Mouse (Mus musculus) cerebellum, adult 18-20 months (tissue): ENCODE data around the gene Gm47969.
A peak's percentile ranks its signal among the peaks of the same experiment; 100 is the strongest.
"Not testable (repeated sequence)": the region's sequence is repeated elsewhere in the genome, so short reads cannot be mapped to it uniquely, and the experiment has no call there.

Experiments used
- DNase-seq, 2 experiments: peaks; one replicate each; pipeline ENCODE4 v3.0.0; 2021

Gm47969 gene

DNA sequence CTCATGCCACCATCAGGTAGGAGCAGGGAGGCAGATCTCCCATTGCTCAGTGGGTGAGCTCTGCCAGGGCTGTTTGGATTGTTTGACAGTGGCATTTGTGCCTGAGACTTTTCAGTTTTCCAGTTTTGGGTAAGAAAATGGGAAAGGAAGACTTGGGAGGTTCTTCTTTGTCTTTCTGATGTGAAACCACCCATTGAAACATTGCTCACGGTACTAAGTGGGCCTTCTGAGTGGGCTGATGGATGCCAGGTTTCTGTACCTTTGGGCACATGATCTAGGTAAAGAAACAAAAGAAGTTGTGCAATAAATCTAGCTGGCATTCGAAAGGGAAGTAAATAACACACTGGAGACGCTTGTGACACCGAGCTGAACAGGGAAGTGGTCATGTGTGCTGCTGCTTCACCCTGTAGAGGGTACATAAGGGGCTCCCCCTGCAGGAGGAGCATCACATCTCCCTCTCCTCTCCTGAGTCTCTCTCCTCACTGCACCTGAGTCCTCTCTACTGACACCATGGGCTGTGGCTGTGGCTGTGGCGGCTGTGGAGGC lies at the start of gene Gm47969:
Gene Gm47969 (plus strand): TSS at position 51 of the 546 bp plus-strand sequence.
- no peak for DNase-seq

DNA sequence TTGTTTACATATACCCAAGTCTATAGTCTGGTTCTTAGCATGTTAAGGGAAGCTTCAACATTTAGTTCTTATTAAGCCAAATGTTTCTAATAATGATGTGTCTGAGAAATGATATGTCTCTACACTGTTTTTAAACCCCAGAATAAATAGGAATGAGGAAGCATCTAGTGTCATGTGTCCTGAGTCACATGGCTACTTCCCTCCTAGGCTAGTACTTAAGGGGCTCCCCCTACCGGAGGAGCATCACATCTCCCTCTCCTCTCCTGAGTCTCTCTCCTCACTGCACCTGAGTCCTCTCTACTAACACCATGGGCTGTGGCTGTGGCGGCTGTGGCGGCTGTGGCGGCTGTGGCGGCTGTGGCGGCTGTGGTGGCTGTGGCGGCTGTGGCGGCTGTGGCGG lies 44.4 kb upstream of the Gm47969 start, which contains the start of gene Gm47959:
Gene Gm47959 (plus strand): TSS at position 243 of the 400 bp plus-strand sequence.
- DNase-seq, result not testable (repeated sequence)

DNA sequence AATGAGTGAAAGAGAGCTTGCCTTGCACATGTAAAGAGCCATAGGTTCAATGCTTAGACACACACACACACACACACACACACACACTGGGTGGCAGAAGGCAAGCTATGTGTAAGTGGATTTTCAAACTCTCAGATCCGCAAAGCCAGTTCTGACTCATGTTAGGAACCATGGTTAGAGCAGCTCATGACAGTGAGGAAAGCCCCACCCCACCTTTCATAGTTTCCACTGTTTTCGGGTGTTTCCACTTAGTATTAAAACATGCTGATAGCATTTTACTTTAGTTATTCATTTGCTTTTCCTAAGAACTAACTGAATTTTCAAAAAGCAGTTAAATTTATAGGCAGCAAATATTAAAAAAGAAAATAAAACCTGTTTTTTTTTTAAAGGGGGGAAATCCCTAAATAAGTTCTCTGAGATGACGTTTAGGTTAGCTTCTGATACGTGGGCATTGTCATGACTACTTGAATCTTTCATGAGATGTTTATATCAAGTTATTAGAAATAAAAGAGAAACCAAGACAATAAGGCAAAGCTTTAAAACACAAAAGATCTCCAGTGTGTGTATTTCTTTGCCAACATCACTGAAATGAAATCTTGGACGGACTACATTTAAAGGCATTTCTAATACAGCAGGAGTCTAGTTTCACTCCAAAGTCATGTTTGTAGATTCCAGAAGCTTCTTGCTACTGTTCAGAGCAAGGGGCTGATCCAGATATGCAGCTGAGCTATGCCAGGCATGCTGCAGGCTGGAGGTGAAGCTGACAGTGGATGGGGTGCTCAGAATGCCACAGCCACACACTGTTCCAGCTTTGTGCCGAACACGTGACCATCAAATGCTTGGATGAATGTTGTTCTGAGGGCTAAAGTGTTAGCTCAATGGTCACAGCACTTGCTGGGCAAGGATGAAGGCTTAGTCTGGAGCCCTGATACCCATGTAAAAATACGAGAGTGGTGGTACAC lies 38.2 kb upstream of the Gm47969 start:
- DNase-seq, result no peak

DNA sequence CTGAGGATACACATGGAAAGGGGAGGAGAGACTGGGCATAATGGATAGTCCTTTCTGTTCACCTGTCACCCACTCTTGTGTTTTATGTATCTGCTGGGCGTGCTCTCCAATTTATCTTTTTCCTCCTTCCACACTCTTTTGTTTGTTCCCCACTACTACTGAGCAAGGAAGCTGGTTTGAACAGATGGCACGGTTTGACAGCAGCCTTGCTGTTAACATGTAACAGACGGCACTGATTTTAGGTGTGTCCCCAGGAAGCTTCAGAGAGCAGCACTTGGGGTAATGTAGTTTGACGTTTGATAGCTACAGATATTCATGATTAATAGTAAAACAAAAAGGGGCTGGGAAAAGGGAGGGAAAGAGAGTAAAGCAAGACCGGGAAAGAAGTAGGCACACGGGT lies 37.3 kb upstream of the Gm47969 start:
- no peak for DNase-seq

DNA sequence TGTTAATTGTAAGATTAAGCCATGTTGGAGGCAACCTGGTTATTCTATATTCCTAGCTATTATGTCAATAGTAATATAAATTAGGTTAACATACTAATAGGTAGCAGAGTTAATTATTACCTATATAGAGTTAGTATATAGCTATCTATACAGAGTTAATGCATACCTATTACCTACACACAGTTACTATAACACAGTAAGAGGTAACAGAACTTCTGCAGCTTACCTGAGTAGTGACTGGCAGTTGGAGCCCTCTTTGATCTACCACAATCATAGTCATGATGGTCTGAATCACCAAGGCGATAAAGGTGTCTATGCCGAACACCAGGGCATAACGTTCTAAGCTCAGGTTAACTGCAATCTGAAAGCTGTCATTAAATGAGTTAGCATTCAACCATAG lies 30.3 kb upstream of the Gm47969 start:
- DNase-seq, result no peak

DNA sequence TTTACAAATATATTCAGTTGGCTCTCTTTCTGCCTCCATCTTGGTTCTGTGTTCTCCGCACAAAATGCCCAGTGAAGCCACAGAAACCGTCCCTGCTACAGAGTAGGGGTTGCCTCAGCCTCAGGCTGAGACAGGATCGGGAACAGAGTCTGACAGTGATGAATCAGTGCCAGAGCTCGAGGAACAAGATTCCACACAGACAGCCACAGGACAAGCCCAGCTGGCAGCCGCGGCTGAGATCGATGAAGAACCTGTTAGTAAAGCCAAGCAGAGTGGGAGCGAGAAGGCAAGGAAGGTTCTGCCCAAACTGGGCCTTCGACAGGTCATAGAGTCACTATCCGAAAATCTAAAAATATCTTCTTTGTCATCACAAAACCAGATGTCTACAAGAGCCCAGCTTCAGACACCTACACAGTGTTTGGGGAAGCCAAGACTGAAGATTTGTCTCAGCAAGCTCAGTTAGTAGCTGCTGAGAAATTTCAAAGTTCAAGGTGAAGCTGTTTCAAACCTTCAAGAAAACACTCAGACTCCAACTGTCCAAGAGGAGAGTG lies 29.3 kb upstream of the Gm47969 start:
- DNase-seq, result no peak

DNA sequence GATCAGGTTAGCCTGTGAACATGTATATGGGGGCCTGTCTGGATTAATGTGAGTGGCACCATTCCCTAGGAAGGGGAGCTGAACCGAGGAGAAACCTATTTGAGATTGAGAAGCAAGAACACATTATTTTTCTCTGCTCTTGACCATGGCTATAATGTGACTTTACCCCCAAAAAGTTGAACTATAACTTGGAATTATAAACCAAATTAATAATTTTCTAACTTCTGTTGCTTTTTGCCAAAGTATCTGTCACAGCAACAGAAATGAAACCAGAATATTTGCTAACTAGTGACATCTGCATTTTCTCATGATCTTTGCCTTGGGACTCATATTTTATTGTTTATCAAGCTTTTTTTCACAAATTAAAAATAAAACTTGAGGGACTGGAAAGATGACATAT lies 28.2 kb upstream of the Gm47969 start:
- no peak for DNase-seq

DNA sequence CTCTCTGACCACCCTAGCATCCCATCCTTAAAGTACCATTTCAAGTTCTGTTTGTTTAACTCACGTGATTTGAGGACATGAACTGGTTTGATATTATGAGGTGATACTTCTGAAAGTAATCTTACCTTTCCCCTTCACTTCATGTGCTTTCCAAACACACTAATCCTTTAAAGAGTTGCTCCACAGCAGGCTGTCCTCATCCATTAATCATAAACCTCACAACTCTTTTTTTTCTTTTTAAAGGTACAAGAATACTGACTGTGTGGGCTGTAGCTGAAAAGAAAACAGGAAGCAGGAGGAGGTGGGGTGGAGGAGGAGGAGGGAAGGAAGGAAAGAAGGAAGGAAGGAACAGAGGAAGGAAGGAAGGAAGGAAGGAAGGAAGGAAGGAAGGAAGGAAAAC lies 12.8 kb upstream of the Gm47969 start:
- no peak for DNase-seq

DNA sequence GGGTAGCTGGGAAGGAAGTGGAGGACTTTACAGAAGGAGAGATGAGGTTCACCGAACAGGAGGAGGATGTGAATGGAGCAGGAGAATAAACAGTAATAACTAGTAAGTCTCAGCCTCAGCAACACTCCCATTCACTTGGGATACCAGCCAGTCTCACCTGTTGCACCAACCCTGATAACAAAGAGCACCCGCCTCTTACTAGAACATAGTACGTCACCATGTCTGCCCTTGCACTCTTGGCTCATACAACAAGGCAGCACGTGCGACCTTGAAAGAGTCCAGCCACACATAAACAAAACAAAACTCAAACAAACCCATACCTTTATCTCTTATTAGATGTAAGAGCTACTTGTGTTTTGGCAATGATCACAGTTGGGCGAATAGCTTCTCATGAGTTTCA lies 12.2 kb upstream of the Gm47969 start:
- DNase-seq, result no peak

DNA sequence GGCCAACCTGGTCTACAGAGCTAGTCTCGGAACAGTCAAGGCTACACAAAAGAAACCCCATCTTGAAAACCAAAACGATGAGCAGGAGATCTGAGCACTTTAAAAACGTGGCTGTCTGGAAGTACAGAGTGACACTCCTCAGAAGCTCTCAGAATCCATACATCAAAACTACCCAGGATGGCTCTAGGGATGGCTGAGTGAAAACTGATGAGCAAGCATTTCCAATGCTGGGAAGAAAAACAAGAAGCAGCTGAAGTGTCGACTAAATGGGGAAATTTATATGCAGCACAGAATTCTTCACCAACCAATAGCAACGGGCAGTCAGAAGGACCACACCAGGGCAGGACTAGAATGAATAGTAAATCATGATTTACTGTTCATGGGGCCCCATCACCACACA lies 10.2 kb upstream of the Gm47969 start:
- no peak for DNase-seq

DNA sequence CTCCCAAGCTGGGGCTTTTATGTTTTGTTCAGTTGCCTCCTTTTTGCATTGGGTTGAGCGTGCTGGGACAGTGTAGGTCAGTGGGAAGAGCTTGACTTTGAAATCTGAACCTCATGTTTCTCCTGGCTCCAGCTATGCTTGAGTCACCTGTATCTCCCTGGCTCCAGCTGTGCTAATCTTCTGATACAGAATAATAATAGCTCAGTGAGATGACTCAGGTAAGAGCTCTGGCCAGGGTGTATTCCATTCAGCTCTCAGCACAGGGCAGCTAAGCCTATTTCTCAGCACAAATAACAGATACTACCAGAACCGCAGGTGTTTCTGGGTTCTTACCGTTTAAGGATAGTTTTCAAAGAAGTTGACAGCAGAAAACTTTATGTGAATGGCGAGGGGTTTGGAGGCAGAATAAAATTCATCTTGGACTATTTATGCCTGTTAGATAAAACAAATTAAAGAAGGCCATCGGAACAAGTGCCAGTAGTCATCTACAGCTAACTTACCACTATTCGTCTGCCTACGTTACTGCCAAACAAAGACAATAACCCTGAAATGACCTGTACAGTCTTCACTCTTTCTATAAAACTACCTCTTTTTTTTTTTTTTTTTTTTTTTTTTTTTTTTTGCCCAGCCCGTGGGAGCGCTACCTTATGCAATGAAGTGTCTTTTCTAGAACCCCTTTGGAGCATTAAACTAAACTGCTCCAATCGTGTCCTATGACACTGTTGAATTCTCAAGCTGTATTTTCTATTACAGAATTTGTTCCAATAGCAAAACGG lies 7.7 kb upstream of the Gm47969 start:
- DNase-seq, result no peak

DNA sequence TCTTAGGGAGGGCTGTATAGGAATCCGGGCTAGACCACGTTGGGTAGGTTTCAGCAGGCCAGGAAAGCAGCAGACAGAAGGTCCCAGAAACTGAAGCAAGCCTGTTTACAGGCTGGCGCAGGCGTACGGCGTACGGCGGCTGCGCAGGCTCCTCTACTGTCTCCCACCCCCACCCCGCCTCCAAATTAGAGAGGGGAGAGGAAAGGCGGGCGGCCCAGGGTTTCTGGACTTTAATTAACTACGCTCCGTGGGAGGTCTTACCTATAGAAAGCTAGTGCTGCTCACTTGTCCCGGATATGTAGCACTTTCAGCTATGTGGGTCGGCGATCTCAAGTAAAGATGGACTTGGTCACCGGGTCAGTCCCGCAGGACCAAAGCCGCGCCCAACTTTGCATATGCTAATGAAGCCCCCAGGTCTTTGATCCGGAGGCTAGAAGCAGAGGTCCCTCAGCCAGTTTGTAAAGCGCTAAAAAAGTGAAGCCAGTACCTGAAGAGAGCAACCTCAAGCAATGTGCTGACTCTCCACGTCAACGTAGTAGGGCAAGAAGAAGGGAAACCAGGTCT lies 6.5 kb upstream of the Gm47969 start, which contains the start of gene Slc19a3:
Gene Slc19a3 (minus strand): TSS at position 340 of the 564 bp plus-strand sequence.
- DNase-seq, result peak; percentile 29 to 30

DNA sequence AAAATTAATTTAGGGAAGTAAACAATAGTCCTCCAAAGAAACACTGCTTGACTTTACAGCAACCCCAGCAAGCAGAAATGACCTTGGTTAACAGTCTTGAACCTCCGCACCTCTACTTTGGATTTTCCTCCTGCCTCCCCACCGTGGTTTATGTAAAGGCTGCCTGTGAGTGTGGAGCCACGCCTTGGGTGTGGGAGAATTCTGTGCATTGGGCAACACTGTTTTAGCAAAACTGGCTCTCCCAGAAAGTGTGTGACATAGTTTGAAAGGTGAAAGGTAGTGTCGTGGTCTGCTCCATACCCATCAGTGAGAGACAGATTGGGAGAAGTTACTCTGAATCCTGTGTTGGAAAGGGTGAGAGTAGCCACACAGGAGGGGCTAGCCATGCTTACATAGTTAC lies 5.7 kb upstream of the Gm47969 start:
- no peak for DNase-seq

DNA sequence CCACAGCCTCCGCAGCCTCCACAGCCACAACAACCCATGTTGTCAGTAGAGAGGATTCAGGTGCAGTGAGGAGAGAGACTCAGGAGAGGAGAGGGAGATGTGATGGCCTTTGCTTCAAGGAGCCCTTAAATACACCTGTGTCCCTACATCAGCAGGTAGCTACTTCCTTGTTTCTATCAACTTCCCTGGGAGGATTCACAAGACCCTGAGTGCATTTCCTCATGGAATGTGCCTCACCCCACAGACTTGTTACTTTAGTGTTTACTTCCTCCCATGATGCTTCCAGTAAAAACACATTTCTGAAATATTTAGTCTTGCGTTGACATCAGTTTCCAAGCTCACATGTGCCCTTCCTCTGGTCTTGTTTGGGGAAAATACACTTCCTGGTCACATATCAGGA lies 2.4 kb upstream of the Gm47969 start, which contains the start of gene Krtap28-10:
Gene Krtap28-10 (minus strand): TSS at position 101 of the 400 bp plus-strand sequence.
- DNase-seq, result no peak

DNA sequence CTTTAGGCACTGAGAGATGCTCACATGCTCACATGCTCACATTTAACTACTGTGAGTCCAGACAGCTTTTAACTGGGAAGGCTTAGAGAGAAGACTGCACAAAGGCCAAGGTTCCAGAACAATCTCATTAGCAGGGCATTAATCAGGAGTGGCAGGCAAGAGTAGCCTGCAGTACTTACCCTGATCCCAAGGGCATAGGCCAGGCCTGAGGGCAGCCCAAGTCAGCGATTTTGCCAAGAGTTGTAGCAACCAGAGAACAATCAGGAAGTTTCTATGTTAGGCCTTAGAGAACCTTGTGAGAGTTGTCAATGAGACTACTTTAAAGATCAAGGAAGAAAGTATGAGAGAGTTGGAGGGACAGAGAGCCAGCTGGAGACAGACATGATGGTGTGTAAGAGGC lies 13.7 kb downstream of the Gm47969 start:
- DNase-seq, result no peak

DNA sequence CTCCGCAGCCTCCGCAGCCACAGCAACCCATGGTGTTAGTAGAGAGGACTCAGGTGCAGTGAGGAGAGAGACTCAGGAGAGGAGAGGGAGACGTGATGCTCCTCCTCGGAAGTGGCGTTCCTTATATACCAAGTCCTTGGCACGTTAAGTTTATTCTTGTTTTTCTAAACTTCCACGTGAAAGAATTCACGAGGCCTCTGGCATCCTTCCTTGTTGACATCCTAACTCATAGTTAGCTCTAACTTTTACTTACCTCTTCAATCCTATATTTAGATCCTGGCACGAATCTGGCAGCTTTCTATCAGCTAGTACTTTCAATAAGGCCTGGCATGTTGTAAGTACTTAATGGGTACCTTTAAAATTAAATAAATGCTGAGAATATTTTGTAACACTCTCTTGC lies 14.5 kb downstream of the Gm47969 start, which contains the start of gene A030005K14Rik:
Gene A030005K14Rik (minus strand): TSS at position 101 of the 400 bp plus-strand sequence.
- no peak for DNase-seq

DNA sequence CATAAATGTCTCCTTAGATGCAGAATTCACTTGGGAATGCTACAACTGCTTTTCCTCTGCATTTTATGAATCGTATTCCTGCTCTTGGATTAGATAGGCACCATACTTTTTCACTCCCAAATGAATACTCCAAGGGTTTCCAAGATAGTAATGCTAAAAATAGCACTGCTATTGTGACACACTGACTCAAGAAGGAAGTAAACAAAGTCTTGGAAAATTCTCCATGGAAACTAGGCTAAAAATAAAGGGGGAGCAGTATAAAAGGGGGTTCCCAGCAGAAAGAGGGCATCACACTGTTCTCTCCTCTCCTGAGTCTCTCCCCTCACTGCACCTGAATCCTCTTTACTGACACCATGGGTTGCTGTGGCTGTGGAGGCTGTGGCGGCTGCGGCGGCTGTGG lies 15.9 kb downstream of the Gm47969 start, which contains the start of gene Krtap28-13:
Gene Krtap28-13 (plus strand): TSS at position 288 of the 400 bp plus-strand sequence.
- DNase-seq, result no peak

DNA sequence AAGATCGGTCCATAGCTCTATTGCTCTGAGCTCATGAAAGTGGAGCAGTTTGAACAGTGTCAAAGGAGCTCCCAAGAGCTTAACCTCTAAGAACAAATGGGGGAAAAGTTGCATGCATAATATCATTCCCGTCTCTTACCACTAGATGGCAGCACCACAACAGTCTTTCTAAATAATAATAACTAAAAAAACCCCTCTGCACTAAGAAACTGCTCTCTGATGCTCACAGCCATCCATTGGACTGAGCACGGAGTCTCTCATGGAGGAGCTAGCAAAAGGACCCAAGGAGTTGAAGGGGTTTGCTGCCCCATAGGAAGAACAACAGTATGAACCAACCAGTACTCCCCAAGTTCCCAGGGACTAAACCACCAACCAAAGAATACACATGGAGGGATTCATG lies 20.1 kb downstream of the Gm47969 start:
- DNase-seq, result peak in 1 of 2 experiments; percentile 31

DNA sequence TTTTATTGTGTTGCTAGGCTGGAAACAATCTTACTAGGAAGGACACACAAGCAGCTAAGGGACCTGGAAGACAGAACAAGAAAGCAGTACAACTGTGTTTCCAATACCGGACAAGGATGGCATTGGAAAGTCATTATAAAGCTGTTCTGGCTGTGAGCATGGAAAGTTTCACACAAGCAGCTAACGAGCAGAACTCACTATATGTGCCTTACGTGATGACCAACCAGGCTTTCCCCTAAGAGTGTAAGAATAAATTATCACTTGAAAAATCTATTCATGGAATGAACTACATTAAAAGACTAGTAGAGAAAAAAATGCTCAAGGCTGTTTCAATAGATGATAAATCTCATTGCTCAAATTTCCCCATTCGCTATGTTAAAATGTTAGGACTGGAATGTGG lies 21.8 kb downstream of the Gm47969 start:
- no peak for DNase-seq

DNA sequence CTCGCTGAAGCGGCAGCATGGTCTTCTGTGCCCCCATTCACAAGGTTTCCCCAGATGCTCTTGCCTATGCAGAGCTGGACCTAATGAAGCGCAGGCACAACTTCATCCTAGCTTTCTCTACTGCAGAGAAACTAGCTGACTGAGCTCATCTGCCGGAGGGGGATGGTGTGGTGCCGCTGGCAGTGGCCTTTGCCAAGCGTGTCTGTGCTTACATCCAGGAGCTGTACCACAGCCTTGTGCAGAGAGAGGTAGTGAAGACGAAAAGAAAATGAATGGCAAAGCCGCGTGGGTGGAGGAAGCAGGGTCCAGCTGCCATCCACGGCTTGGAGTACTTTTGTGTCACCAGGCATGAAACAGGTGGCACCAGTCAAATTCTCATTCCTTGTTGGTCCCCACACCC lies 22.5 kb downstream of the Gm47969 start:
- no peak for DNase-seq

DNA sequence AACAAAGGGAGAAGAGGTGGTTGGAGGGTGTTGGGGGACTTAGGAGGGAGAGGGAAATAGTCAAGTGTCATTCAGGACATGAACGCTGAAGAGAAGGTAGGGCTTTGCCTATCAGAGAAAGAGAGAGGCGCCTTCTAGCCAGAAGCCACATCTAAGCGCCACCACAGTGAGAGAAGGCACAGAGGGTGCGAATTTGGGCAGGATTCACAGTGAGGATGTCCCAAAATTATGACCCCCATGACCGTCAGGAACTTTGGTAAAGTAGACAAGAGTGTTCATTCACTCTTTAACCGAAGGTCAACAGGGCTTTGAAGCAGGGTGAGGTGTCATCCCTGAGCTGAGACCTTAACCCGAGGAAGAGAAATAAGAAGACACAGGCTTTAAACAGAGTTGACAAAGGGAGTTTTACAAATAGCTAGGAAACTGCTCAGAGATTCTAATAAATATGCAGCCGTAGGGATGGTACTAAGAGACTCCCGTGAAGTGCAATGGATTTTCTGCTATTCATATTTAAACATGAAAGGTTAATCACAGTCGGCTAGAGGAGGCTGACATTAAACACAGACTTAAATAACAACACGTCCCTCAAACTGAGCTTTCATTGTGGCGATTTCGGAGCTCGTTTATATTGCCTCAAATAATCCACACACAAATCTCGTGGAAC lies 30.9 kb downstream of the Gm47969 start:
- DNase-seq, result no peak
